23 mouse cellular contexts compared by ENCODE assay signal in genomic region chr1:183166700-183167099, GRCm38 (mm10). TPM values are rescaled to one million over a fixed set of nuclear protein-coding genes. Genes with fewer than 3 reads are reported as not detected.
DNase-seq lines count a peak whose midpoint lies in the region; ATAC-seq lines count a peak whose summit lies in the region.
"Had no signal": no experiment of that assay in that cellular context is flagged by ENCODE, and none has a peak within 500 bp of the region (broad histone marks: within the 10 kb centered on the region; RNA-seq: fewer than 3 reads in every experiment).

No protein-coding gene starts in this region.

- DNase-seq in midbrain, embryonic 11.5 days (ENCODE audit: low spot score, missing footprints) = peak; percentile 53
- peak; percentile 14 for DNase-seq in limb, embryonic 10.5 days (ENCODE audit: low spot score)
- DNase-seq in right cerebral cortex, adult 18-20 months = no peak
- DNase-seq: adrenal gland, postnatal 10 days; adrenal gland, postnatal 36 days; B cell, adult 2 months; cerebellum, adult 18-20 months; cerebellum, adult 9-10 months; cerebellum, postnatal 14 days; forebrain, postnatal 0 days; gastrocnemius, adult 2 months; gastrocnemius, postnatal 25 days had no signal

- H3K27ac ChIP-seq in midbrain, embryonic 11.5 days (ENCODE audit: low read depth, low read length) = no peak overlapping the region
- H3K27ac ChIP-seq in midbrain, embryonic 16.5 days (ENCODE audit: low read length) = no peak overlapping the region
- no peak overlapping the region for H3K27ac ChIP-seq in limb, embryonic 10.5 days
- H3K27ac ChIP-seq: forebrain, embryonic 10.5 days; hindbrain, embryonic 10.5 days; hindbrain, embryonic 13.5 days had no signal

- no peak for ATAC-seq in midbrain, embryonic 11.5 days (ENCODE audit: low FRiP score)
- no peak for ATAC-seq in midbrain, embryonic 16.5 days
- ATAC-seq in CD4-positive, CD25-positive, alpha-beta regulatory T cell, adult 4 months = peak; percentile 40
- no peak for ATAC-seq in monocyte, adult 5-6 weeks (replicated peaks; ENCODE audit: insufficient number of reproducible peaks, low FRiP score, low TSS enrichment, poor library complexity, severe bottlenecking)
- ATAC-seq: forebrain, embryonic 14.5 days; forebrain, postnatal 0 days; hindbrain, embryonic 16.5 days; inflammation-experienced regulatory T-cells, adult 6 months; intestine, embryonic 16.5 days had no signal

- H3K4me2 ChIP-seq in midbrain, embryonic 11.5 days = no peak overlapping the region
- H3K4me2 ChIP-seq in midbrain, embryonic 16.5 days (ENCODE audit: low read length) = no peak overlapping the region
- H3K4me2 ChIP-seq: heart, embryonic 11.5 days; hindbrain, embryonic 13.5 days had no signal

- WGBS in midbrain, embryonic 11.5 days = 93% methylated on average over 5 of the region's 5 CpGs
- WGBS in midbrain, embryonic 16.5 days = 94% methylated on average over 5 of the region's 5 CpGs
- 92% methylated on average over 5 of the region's 5 CpGs for WGBS in limb, embryonic 10.5 days

- no peaks in the 10 kb centered on the region; the same call in 1 of the 2 replicates for H3K4me1 ChIP-seq in midbrain, embryonic 11.5 days (ENCODE audit: control insufficient read depth, insufficient read depth, low read length)
- H3K4me1 ChIP-seq in midbrain, embryonic 16.5 days (ENCODE audit: control insufficient read depth, insufficient read depth, low read length) = no peaks in the 10 kb centered on the region; the same call in 1 of the 2 replicates
- peaks cover 63% of the 10 kb centered on the region for H3K4me1 ChIP-seq in limb, embryonic 10.5 days

- no peak overlapping the region for H3K4me3 ChIP-seq in midbrain, embryonic 11.5 days (ENCODE audit: low read depth, low read length)
- no peak overlapping the region for H3K4me3 ChIP-seq in midbrain, embryonic 16.5 days (ENCODE audit: low read depth, low read length)
- H3K4me3 ChIP-seq in limb, embryonic 10.5 days = no peak overlapping the region
- H3K4me3 ChIP-seq: forebrain, embryonic 10.5 days; gastrocnemius, adult 2 months; hindbrain, embryonic 10.5 days; hindbrain, embryonic 13.5 days had no signal

- H3K9me3 ChIP-seq in midbrain, embryonic 11.5 days (ENCODE audit: control insufficient read depth, low read length) = no peaks in the 10 kb centered on the region
- no peaks in the 10 kb centered on the region; the same call in 1 of the 2 replicates for H3K9me3 ChIP-seq in midbrain, embryonic 16.5 days (replicated peaks; ENCODE audit: control insufficient read depth, low read length, poor library complexity, severe bottlenecking)
- no peaks in the 10 kb centered on the region for H3K9me3 ChIP-seq in limb, embryonic 10.5 days (replicated peaks)
- H3K9me3 ChIP-seq: hindbrain, embryonic 13.5 days had no signal

- no peak overlapping the region for H3K9ac ChIP-seq in midbrain, embryonic 11.5 days (ENCODE audit: low read length)
- H3K9ac ChIP-seq in midbrain, embryonic 16.5 days (ENCODE audit: low read depth, low read length) = no peak overlapping the region
- H3K9ac ChIP-seq: forebrain, postnatal 0 days; hindbrain, embryonic 13.5 days had no signal

- no peaks in the 10 kb centered on the region for H3K36me3 ChIP-seq in midbrain, embryonic 11.5 days (ENCODE audit: control insufficient read depth, insufficient read depth, low read length)
- H3K36me3 ChIP-seq in midbrain, embryonic 16.5 days (ENCODE audit: control insufficient read depth, insufficient read depth, low read length) = no peaks in the 10 kb centered on the region
- H3K36me3 ChIP-seq in limb, embryonic 10.5 days = peaks cover 17% of the 10 kb centered on the region

- no peaks in the 10 kb centered on the region for H3K27me3 ChIP-seq in midbrain, embryonic 11.5 days (ENCODE audit: control insufficient read depth, insufficient read depth, low read length)
- H3K27me3 ChIP-seq in midbrain, embryonic 16.5 days (ENCODE audit: control insufficient read depth, insufficient read depth, low read depth, low read length) = no peaks in the 10 kb centered on the region
- H3K27me3 ChIP-seq in limb, embryonic 10.5 days (ENCODE audit: low read depth, poor library complexity, severe bottlenecking) = no peaks in the 10 kb centered on the region
- H3K27me3 ChIP-seq: hindbrain, embryonic 13.5 days had no signal

RNA-seq across cellular contexts. Expression of gene Disp1, which starts 54.6 kb away (rescaled TPM):
- 8.8 and 9.3 TPM in 2 replicates for polyA plus RNA-seq in midbrain, embryonic 11.5 days (2014; fragmentation: Nextera tagmentation; extraction: Ambion mirVana)
- polyA plus RNA-seq in midbrain, embryonic 16.5 days (2015; fragmentation: Nextera tagmentation; extraction: Ambion mirVana) = 7.6 and 10.3 TPM in 2 replicates
- 10 to 100 TPM; 10.5 to 12.7 TPM for polyA plus RNA-seq in CD4-positive, CD25-positive, alpha-beta regulatory T cell, adult 4 months (2017; shearing (Covaris generic))
- 21.8 and 23.1 TPM in 2 replicates for polyA plus RNA-seq in limb, embryonic 10.5 days (2016; fragmentation: Nextera tagmentation; extraction: Ambion mirVana)
- total RNA-seq in monocyte, adult 5-6 weeks (2017) = 3.6 to 12.6 TPM (median 6.5 TPM) in 3 replicates
